Mouse (Mus musculus) kidney, adult 11 months (tissue): ENCODE results near the gene Cul3.
"Not testable (repeated sequence)": the region's sequence is repeated elsewhere in the genome, so short reads cannot be mapped to it uniquely, and the experiment has no call there.

Source experiments
- DNase-seq: peaks from one replicate; pipeline ENCODE4 v3.0.0; 2022

Gene Cul3

GRCm38 (mm10) chr1:80340436-80341376, at the start of gene Cul3:
Gene Cul3 (minus strand): TSS chr1:80340480.
- DNase-seq = peak; percentile 96

- DNase-seq = no peak
Observed at GRCm38 (mm10) chr1:80389518-80389917, 49.2 kb upstream of the Cul3 start.

DNA sequence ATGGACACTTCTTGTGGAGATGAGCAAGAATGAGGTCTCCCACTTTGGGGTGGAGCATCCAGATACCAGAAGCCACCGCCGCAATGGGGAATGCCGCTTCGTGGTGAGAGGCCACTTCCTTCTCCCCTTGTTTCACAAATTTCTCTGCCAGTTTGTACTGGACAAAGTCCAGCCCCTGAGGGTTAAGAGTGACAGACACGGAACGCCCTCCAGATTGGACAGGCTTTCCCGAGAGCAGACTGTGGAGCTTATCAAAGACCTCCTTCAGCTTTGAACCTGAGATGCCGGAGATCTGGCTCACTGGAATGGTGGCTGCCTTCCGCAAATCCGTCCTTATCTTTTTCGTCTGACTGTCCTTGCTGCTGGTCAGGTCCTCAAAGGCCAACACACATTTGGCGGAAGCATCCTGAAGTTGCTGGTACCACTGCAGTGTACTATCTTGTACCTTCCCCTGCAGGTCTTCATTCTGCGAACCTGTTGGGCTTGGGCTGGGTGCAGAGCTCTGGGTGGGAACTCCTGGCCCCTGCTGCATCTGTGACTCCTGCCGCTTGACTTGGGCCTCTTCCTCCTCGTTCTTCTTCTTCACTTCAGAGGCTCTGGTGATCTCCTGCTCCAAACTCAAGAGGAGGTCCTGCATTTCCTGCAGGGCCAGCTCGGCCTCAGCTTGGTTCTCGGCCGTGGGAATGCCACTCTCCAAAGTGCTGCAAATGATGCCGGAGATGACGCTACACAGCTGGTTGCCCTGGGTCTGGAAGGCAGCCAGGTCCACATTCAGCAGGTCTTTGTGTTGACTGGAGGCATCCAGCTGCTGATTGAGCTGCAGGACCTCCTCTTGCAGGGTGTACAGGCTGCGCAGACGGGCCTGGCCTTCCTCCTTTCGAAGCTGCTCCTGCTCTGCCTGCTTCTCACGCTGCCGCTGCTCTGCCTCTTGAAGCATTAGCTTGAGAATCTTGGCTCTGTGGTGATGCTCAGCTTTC, 43.6 kb upstream of the Cul3 start:
- no peak for DNase-seq

DNA sequence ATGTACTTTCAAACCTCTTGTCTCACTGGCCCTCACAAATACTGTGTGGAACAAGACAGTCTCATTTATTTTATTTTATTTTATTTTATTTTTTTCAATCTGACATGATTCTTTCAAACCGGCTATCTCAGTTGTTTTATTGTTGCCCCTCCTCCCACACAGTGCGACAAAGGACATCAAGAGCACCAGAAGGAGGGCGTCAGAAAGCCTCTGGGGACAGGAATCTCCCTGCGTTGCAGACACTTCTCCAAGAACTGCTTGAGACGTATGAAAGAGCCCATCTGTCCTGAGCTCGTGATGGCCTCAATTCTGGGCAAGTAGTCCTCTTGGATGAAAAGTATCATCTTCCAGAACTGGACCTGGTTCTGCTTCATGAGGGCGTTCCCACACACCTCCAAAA, 42.6 kb upstream of the Cul3 start:
- no peak for DNase-seq

DNA sequence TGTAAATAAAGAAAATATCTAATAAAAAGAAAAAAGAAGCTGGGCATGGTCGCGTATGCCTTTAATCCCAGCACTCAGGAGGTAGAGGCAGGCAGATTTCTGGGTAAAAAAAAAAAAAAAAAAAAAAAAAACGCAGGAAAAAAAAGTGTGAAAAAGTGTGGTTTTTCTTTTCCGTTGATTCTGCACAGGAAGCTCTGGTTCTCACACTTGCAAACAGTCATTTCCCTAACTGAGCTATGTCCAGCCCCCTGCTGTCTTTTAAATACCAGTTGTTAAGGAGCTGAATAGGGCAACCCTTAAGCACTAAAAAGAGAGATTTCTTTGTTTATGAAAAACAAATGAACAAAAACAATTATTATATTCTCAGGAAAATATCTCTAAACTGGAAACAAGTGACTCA, 41.0 kb upstream of the Cul3 start:
- DNase-seq = no peak

DNA sequence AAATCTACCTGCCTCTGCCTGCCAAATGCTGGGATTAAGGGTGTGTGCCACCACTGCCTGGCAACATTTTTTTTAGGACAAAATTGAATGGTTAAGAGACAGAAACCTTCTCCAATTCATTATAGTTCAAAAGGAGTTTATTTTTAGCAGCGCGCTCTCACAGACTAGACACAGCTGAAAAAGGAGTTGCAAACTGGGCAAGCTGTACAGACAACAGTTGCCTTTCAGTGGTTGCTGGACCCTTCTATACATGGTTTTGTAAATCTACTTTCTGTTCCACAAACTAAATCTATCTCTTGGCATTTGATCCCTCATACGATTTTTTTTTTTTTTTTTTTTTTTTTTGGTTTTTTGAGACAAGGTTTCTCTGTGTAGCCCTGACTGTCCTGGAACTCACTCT, 31.7 kb upstream of the Cul3 start:
- DNase-seq = no peak

- no peak for DNase-seq
Observed at GRCm38 (mm10) chr1:80371189-80371889, 31.1 kb upstream of the Cul3 start.

- no peak for DNase-seq
Observed at GRCm38 (mm10) chr1:80363486-80363885, 23.2 kb upstream of the Cul3 start.

DNA sequence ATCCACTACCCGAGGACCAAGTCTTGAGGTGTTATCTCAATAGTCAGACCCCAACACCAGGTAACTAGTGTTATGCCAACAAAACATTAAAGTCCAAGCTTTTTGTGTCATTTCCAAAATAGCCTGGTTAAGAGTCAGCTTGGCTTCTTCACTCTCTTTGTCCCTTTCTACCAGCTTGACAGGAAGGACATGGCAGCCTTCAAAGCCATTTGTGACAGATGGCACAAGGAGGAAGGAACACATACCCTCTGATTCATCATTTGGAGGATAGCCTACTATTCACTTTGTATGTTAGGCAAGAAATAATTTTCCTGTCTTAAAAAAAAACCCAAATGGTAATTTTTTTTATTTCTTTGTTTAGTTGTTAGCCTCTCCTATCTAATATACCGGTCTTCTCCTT, 22.7 kb upstream of the Cul3 start:
- no peak for DNase-seq

DNA sequence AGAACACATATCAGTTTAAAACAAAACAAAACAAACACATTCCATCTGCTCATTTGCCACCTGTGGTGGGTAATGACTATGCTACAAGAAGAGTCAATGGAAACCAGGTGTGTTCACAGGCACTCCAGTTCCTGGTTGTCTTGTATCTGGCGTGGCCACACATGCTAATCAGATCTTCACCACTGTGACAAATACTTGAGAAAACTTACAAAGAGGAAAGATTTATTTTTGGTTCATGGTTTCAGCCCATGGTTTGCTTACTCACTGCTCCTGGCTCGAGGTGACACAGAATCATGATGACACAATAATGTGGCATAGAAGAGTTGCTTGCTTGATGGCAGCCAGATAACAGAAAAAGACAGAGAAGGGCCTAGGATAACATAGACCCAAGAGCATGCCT, 22.1 kb upstream of the Cul3 start:
- DNase-seq = no peak

DNA sequence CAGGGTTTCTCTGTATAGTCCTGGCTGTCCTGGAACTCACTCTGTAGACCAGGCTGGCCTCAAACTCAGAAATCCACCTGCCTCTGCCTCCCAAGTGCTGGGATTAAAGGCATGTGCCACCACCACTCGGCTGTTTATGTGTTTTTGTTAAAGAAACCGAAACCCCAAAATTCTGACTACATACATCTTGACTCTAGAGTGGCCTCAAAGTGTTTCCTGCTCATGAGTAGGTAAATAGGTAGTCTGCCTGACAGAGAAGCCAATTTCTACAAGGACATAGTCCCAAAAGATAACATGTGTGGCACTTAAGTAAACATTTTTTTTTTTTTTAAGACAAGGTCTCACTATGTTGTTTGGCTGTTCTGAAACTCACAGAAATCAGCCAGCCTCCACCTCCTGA, 21.5 kb upstream of the Cul3 start:
- DNase-seq = not testable (repeated sequence)

GRCm38 (mm10) chr1:80360038-80360608, 19.8 kb upstream of the Cul3 start:
- DNase-seq = no peak

DNA sequence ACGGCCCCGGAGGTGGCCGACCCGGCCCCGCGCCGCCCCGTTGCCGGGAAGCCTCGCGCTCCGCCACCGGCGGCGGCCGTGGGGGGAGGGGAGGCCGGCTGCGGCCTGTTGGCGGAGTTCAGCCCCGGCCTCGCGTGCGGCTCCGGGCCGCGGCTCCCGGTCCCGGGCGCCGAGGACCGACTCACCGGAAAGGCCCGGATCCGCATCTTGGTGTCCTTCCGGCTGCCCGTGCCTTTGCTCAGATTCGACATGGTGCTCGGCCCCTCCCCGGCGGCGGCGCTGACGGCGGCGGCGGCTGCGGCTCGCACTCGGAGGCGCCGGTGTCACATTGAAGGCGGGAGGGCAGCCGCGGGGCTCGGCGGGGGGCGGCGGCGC, 232 bp downstream of the Cul3 start:
- DNase-seq = peak; percentile 75

DNA sequence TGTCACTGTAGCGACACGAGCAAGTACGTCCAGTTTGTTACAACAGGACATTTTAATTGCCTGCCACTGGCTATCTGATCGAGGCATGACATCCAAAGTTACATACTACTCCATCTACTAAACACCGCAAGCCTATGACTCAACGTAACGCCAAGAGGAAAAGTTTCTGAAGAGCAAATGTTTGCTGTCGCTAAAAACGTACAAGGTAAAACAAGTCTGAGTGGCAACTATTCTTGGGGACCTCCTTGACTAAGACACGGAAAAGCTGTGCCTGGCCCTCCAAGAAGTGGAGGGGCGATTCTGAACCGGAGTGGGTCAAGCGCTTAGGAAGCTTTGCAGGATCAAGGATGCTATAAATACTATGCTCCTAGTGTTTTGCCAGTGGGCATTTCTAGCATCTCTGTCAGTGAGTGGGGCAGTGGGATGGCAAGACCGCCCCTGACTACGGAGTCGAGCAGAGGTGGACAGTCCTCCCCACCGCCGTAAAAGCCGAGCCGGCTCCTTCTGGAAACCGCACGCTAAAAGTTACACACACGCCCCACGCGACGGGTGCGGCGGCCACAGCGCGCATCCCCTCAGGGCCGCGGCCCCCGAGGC, 757 bp downstream of the Cul3 start:
- peak; percentile 36 for DNase-seq

GRCm38 (mm10) chr1:80338398-80338797, 1.9 kb downstream of the Cul3 start:
- DNase-seq = no peak

- DNase-seq = peak; percentile 7
Observed at GRCm38 (mm10) chr1:80335726-80336368, 4.4 kb downstream of the Cul3 start.

- DNase-seq = no peak
Observed at GRCm38 (mm10) chr1:80335118-80335517, 5.2 kb downstream of the Cul3 start.

DNA sequence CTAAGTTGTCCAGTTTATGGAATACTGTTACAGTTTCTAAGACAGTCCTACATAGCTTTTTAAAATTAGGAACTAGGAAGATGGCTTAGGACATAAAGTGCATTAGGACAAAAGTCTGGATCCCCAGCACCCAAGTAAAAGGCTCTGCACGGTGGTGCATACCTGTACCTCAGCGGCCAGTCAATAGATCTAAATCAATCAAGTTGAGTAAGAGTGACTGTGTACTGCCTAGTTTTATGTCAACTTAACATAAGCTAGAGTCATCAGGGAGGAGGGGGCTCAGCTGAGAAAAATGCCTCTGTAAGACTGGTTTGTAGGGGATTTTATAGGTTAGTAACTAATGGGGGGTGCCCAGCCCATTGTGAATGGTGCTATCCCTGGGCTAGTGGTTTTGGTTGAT, 9.3 kb downstream of the Cul3 start:
- DNase-seq = no peak

DNA sequence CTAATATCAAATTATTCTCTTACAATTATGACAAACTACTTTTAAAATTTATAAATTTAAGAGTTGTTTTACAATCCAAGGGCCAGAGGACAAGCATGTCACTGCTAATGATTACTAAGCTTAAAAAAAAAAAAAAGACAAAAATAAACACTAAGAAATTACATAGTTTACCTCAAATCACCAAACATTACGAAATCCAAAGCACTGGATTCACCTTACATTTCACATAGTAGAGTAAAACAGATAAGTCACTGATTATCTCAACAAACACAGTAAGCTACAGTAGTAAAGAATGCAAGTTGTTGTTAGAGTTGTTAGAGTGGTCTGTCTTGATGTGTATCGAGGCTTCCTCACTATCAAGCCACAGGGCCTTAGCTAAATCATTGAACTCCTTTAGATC, 14.5 kb downstream of the Cul3 start:
- DNase-seq = no peak

- no peak for DNase-seq
Observed at GRCm38 (mm10) chr1:80324370-80324769, 15.9 kb downstream of the Cul3 start.

GRCm38 (mm10) chr1:80315533-80316045, 24.7 kb downstream of the Cul3 start:
- DNase-seq = no peak
